Comparison of ENCODE assay signal across 8 mouse cellular contexts in the genomic region with DNA sequence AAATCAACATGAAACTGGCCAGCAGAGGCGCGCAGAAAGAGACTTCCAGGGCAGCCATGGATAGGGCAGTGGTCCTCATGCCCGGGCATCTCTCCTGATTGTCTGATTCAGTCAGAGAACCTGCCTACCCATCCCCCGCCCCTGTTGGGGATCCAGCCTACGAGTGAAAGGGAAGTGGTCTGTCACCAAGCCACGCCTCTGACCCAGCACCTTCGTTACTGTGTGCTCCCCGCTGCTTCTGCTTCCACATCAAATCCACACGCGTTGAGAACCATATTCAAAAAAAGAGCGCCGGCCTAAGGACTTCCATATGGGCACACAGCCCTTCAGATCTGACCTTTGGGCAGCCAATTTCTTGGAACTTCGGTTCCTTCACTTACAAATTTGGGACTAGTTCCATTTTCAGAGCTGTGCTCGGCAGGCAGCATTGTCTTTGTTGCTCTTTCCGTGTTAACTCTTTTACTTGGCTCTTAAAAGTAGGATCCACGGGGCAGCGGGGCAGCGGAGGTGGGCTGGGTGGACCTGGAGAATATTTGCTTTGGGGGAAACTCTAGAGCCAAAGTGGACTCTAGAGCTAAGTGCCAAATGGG.
A peak's percentile ranks its signal among the peaks of the same experiment; 100 is the strongest.
DNase-seq lines count a peak whose midpoint lies in the region; ATAC-seq lines count a peak whose summit lies in the region.

No protein-coding gene starts in this region.

- 0 out of 2 replicates have a peak, but pooled peaks cover 18% of the 10 kb centered on the region for H3K27me3 ChIP-seq in hindbrain, embryonic 10.5 days (ENCODE audit: insufficient read depth, poor library complexity, severe bottlenecking)
- H3K27me3 ChIP-seq in liver, embryonic 16.5 days (ENCODE audit: control insufficient read depth, insufficient read depth, low read depth, low read length): no peaks in the 10 kb centered on the region; the same call in 1 of the 2 replicates
- no peaks in the 10 kb centered on the region; the same call in 1 of the 2 replicates for H3K27me3 ChIP-seq in neural tube, embryonic 15.5 days (replicated peaks)

- peak overlapping the region; percentile 67 for H3K4me2 ChIP-seq in liver, embryonic 16.5 days (ENCODE audit: low read depth, low read length)
- peak overlapping the region; percentile 45 for H3K4me2 ChIP-seq in neural tube, embryonic 15.5 days

- peak; percentile 28; the same call in 1 of the 2 replicates for ATAC-seq in liver, embryonic 16.5 days (ENCODE audit: low read depth)
- 0 out of 2 replicates have a peak, but pooled peaks have one; percentile 35 for ATAC-seq in neural tube, embryonic 15.5 days (ENCODE audit: low FRiP score)
- no peak for ATAC-seq in cerebellum, adult (ENCODE audit: insufficient number of reproducible peaks, low FRiP score, low TSS enrichment)

- H3K4me3 ChIP-seq in hindbrain, embryonic 10.5 days: peak overlapping the region; percentile 29
- H3K4me3 ChIP-seq in liver, embryonic 16.5 days (ENCODE audit: low read depth, low read length): peak overlapping the region; percentile 33
- no peak overlapping the region; the same call in 1 of the 2 replicates for H3K4me3 ChIP-seq in neural tube, embryonic 15.5 days (replicated peaks)

- no peaks in the 10 kb centered on the region; the same call in 1 of the 2 replicates for H3K9me3 ChIP-seq in hindbrain, embryonic 10.5 days
- H3K9me3 ChIP-seq in liver, embryonic 16.5 days (replicated peaks; ENCODE audit: control insufficient read depth, low read length): no peaks in the 10 kb centered on the region
- no peaks in the 10 kb centered on the region for H3K9me3 ChIP-seq in neural tube, embryonic 15.5 days (replicated peaks)

- peak overlapping the region; percentile 50 for H3K9ac ChIP-seq in liver, embryonic 16.5 days (ENCODE audit: low read depth, low read length)
- no peak overlapping the region for H3K9ac ChIP-seq in neural tube, embryonic 15.5 days (replicated peaks)

- H3K36me3 ChIP-seq in hindbrain, embryonic 10.5 days: no peaks in the 10 kb centered on the region
- no peaks in the 10 kb centered on the region for H3K36me3 ChIP-seq in liver, embryonic 16.5 days (ENCODE audit: control insufficient read depth, insufficient read depth)
- H3K36me3 ChIP-seq in neural tube, embryonic 15.5 days: no peaks in the 10 kb centered on the region

- H3K4me1 ChIP-seq in hindbrain, embryonic 10.5 days (replicated peaks): peaks cover 49% of the 10 kb centered on the region
- H3K4me1 ChIP-seq in liver, embryonic 16.5 days (ENCODE audit: control insufficient read depth, low read depth, low read length): peaks cover 52% of the 10 kb centered on the region
- H3K4me1 ChIP-seq in neural tube, embryonic 15.5 days: peaks cover 19% of the 10 kb centered on the region

- peak; percentile 57 for DNase-seq in layer of hippocampus, adult 9-11 months
- DNase-seq in layer of hippocampus, postnatal 36 days: no peak
- peak; percentile 68 for DNase-seq in embryo, embryonic 10.5 days (ENCODE audit: low spot score)
- DNase-seq in hindbrain, embryonic 10.5 days (ENCODE audit: low spot score): peak; percentile 61
- no peak for DNase-seq in cerebellum, adult 8-10 months

- WGBS in hindbrain, embryonic 10.5 days: 10% methylated on average over 18 of the region's 18 CpGs
- 7% methylated on average over 18 of the region's 18 CpGs for WGBS in liver, embryonic 16.5 days (ENCODE audit: insufficient replicate concordance)
- 20% methylated on average over 18 of the region's 18 CpGs for WGBS in neural tube, embryonic 15.5 days

- H3K27ac ChIP-seq in hindbrain, embryonic 10.5 days: peak overlapping the region; percentile 78
- H3K27ac ChIP-seq in liver, embryonic 16.5 days (ENCODE audit: low read length): peak overlapping the region; percentile 49; the same call in 1 of the 2 replicates
- H3K27ac ChIP-seq in neural tube, embryonic 15.5 days (replicated peaks): no peak overlapping the region

Comparison
In these comparisons a context has a peak if more than half of its experiments do, and no peak if none do; other contexts are left out.
1. DNase-seq: peak in layer of hippocampus, adult 9-11 months (single experiment), embryo, embryonic 10.5 days (single experiment) and hindbrain, embryonic 10.5 days (single experiment); none in layer of hippocampus, postnatal 36 days (0 of 2) and cerebellum, adult 8-10 months (single experiment).